Mouse (Mus musculus) limb, embryonic 11.5 days (tissue): ENCODE measurements at regions not wholly inside any gene's neighbourhood (a gene's known extent, or its start where the extent isn't known, plus 50 kb on each side); places are given as distances from the start of the nearest gene placed in this dataset.

ENCODE experiments used
- ATAC-seq: fragments of 200-750 bp; cut with Nextera tagmentation; 2 replicates; pipeline ENCODE4 v1.8.0; 2017; ENCODE audit warnings: low read depth; ENCODE audit not compliant: insufficient number of reproducible peaks, low FRiP score, low TSS enrichment
- DNase-seq: peaks from one replicate; pipeline ENCODE4 v3.0.0-alpha.2; 2015; ENCODE audit warnings: low spot score
- H3K27ac ChIP-seq: fragments of 300-500 bp; sonication (generic); replicated peaks from 2 replicates; pipeline ENCODE4 v1.5.1; 2014; ENCODE audit warnings: low read depth, mild to moderate bottlenecking, low read length
- H3K27me3 ChIP-seq: fragments of 300-500 bp; sonication (generic); 2 replicates; pipeline ENCODE4 v1.6.1; 2014; ENCODE audit warnings: mild to moderate bottlenecking, low read length, mixed read lengths; ENCODE audit not compliant: control insufficient read depth, insufficient read depth
- H3K36me3 ChIP-seq: fragments of 300-500 bp; sonication (generic); 2 replicates; pipeline ENCODE4 v1.6.1; 2014; ENCODE audit warnings: mild to moderate bottlenecking, low read length, moderate library complexity, mixed read lengths; ENCODE audit not compliant: control insufficient read depth, insufficient read depth
- H3K4me1 ChIP-seq: fragments of 300-500 bp; sonication (generic); 2 replicates; pipeline ENCODE4 v1.6.1; 2014; ENCODE audit warnings: low read length, mixed read lengths; ENCODE audit not compliant: control insufficient read depth, insufficient read depth
- H3K4me2 ChIP-seq: fragments of 300-500 bp; sonication (generic); 2 replicates; pipeline ENCODE4 v1.6.1; 2014; ENCODE audit warnings: low read depth, mild to moderate bottlenecking, moderate library complexity; ENCODE audit not compliant: severe bottlenecking
- H3K4me3 ChIP-seq: fragments of 300-500 bp; sonication (generic); 2 replicates; pipeline ENCODE4 v1.5.1; 2014; ENCODE audit warnings: low read depth, low read length
- H3K9ac ChIP-seq: fragments of 300-500 bp; sonication (generic); 2 replicates; pipeline ENCODE4 v1.6.1; 2014; ENCODE audit warnings: mild to moderate bottlenecking, low read length
- H3K9me3 ChIP-seq: fragments of 300-500 bp; sonication (generic); 2 replicates; pipeline ENCODE4 v1.6.1; 2016; ENCODE audit warnings: low read length; ENCODE audit not compliant: control insufficient read depth
- WGBS: fragments of 180-500 bp; shearing (Covaris S2); extraction: QIAGEN DNeasy Blood & Tissue Kit; methylation state at CpG from one replicate; pipeline ENCODE4 v1.1.7; 2014; 5-methylcytosine and 5-hydroxymethylcytosine counted together

DNA sequence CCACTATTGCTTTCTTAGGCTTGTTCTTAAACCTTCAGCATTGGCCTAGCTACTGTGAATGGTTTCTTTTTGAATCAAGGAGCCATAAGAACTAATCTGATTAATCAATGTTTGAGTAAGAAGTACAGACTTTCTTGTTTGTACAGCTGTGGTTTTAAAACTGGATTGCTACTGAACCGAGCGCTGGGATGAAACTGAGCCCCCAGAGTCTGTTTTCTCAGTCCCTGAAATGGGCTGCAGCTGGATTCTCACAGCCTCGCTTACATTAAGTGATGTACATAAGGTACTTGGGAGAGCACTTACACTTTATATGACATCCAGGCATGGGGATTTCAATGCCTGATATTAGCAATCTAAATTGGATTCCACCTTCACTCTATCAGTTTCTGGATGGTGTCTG lies 474.5 kb downstream of the Bckdhb start:
- Histone ChIP-seq H3K4me2 (no peak overlapping the region), H3K27ac (no peak overlapping the region), H3K4me3 (no peak overlapping the region), H3K4me1 (no peaks in the 10 kb centered on the region), H3K36me3 (no peaks in the 10 kb centered on the region), H3K27me3 (no peaks in the 10 kb centered on the region), H3K9me3 (no peaks in the 10 kb centered on the region), H3K9ac (no peak overlapping the region)
- DNase-seq = no peak
- ATAC-seq = no peak
- WGBS = 82% methylated on average over 3 of the region's 3 CpGs

DNA sequence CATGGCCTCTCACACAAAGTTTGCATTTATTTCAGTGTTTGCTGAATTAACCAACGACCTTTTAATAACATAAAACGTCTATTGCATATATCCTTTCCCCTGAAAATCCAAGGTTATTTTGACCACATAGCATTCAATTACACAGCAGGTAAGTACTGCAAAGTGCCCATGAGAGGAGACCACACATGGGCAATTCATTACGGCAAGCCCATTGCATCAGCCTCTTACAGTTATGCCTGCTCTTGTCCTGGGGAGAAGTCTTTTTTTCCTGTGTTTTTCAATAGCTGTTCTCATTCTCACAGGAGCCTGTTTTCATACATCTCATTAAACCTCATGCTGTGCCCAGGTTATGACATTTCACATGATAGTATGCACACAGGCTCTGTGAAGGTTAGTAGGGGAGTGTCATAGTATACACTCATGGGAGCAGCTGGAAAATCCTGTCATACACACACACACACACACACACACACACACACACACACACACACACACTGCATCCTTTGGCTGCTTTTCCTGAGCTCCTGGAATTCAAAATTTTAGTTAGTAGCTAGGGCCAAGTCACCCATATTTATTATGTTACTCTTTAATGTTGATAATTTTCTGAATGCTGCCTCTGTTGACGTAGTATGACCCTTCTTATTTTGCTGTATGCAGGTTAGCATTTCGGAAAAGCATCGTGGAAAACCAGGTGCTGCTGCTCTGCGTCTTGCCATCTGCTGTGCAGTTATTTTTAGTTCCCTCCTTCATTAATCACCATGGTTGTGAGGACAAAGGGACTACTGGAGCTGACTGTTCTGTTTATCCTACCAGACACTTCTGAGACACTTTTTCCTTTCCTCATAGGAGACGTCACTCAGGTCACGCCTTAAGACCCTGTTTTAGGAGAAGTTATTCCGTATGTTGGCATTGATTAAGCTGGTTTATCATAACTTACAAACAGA lies 483.6 kb downstream of the Bckdhb start:
- no peak for ATAC-seq
- Histone ChIP-seq H3K27me3 (no peaks in the 10 kb centered on the region), H3K4me1 (no peaks in the 10 kb centered on the region), H3K4me2 (no peak overlapping the region), H3K4me3 (no peak overlapping the region), H3K36me3 (no peaks in the 10 kb centered on the region), H3K27ac (no peak overlapping the region), H3K9me3 (no peaks in the 10 kb centered on the region), H3K9ac (no peak overlapping the region)
- no peak for DNase-seq
- 64% methylated on average over 10 of the region's 10 CpGs for WGBS
